Mouse (Mus musculus) c-Kit-positive CD71-negative TER-119-negative erythroid progenitor cells, embryonic 14.5 days (primary cell): ENCODE data around the gene Dao.

Experiments
- DNase-seq: peaks from one replicate; pipeline ENCODE4 v3.0.0-alpha.2; 2013; ENCODE audit warnings: low read depth

The Dao gene

DNA sequence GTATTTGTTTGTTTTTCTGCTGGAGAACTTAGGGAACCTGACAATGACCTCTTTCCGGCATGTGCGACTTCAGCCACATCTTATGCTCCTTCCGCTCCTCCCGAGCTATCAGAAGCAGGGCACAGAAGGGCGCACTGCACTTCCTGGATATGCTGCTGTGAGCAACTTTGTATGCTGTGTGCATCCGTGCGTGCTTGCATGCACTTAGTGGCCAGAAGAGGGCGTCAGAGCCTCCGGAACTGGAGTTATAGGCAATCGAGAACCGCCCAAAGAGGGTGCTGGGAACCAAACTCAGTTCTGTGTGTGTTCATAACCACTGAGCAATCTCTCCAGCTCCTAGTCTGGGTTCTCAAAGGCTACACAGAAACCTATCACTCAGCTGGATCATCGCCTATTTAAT is 27.1 kb downstream of the Dao start:
- no peak for DNase-seq

- no peak for DNase-seq
Measured at GRCm38 (mm10) chr5:114032161-114032763, 28.8 kb downstream of the Dao start.

- DNase-seq: no peak
Measured at GRCm38 (mm10) chr5:114034393-114034792, 30.9 kb downstream of the Dao start.

- DNase-seq: no peak
Measured at GRCm38 (mm10) chr5:114035111-114035510, 31.6 kb downstream of the Dao start.

- no peak for DNase-seq
Measured at GRCm38 (mm10) chr5:114040508-114040907, 37.0 kb downstream of the Dao start.

- DNase-seq: no peak
Measured at GRCm38 (mm10) chr5:114040911-114041310, 37.4 kb downstream of the Dao start.

- peak; percentile 32 for DNase-seq
Measured at GRCm38 (mm10) chr5:114041327-114041930, 37.9 kb downstream of the Dao start.

DNA sequence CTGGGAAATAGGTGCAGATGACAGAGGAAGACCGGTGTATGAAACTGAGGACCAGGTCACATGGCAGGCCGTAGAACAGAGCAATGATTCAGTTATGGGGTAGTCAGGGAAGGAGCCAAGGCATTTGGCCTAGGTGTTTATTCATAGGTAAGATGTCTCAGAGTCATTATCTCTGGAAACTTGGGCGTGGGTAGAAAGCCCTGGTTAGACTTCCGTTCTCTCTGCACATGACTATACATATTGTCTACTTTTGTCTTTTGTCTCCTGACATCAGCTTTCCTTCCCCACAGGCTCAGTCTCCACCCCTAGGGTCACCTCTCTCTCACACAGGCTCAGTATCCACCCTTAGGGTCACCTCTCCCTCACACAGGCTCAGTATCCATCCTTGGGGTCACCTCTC is 40.3 kb downstream of the Dao start:
- no peak for DNase-seq

DNA sequence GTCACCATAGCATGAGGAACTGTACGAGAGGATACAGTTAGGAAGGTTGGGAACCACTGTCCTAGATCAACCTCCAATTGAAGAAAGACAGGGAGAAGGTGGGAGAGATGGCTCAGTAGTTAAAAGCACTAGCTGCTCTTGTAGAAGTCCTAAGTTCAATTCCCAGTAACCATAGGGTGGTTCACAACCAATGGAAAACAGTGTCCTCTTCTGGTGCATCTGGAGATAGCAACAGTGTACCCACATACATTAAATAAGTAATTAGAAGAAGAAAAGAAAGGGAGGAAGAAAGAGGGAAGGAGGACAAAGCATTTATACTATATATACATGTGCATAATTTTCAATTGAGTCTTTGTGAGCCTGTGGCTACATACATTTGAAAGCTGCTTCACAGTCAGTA is 41.6 kb downstream of the Dao start:
- DNase-seq: peak; percentile 29

GRCm38 (mm10) chr5:114046151-114046550 is 42.6 kb downstream of the Dao start:
- no peak for DNase-seq

GRCm38 (mm10) chr5:114046604-114047003 is 43.1 kb downstream of the Dao start:
- no peak for DNase-seq

- DNase-seq: peak; percentile 6
Measured at GRCm38 (mm10) chr5:114047182-114047581, 43.7 kb downstream of the Dao start.

- DNase-seq: no peak
Measured at GRCm38 (mm10) chr5:114048731-114049308, 45.3 kb downstream of the Dao start.

DNA sequence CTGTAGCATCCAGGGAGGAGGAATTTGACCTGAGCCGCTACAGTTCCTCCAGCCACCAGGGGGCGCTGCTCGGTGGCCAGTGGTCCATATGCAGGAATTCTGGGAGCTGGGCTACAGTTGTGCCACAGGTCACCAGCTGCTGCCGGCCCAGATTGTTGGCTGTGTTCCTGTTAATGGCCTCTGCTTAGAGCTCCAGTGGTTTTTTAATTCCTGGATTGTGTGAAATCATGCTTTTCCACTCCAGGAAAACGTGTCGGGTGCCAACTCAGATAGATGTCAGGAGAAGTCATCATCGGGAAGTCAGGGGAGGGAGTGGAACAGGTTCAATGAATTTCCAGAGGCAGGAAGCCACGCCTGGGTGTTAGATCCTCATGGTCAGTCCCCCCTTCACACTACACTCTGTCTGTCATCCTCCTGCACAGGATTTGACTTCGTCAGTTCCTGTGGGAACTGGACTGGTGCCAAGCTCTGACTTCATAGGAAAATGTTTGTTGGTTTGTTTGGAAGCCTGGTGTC is 48.8 kb downstream of the Dao start:
- DNase-seq: peak; percentile 31

DNA sequence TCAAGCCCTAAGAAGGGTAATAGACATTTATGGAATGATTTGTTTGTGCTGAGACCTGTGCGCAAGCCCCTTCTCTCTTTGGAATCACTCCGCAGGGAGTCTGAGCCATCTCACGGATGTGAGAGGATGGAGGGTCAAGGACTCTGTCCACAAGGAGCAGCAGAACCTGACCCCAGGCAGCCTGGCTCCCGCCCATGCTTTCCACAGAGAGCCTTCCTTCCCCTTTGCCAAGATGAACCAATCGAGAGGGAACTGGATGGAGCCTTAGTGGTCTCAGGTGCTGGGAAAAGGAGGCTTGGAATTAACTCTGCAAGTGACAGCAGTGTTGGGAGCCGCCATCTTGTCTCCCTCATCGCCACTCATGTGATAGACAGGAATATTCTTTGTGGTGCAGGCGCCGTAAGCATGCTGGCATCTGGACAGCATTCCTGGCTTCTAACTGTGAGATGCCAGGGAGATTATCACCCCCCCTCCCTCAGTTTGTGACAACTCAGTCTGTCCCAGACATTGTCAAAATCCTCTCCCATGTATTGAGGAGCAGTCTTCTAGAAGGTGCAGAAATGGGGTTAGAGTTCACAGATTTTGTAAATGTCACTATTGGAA is 53.7 kb downstream of the Dao start:
- DNase-seq: no peak

GRCm38 (mm10) chr5:114061675-114062074 is 58.2 kb downstream of the Dao start:
- DNase-seq: no peak

DNA sequence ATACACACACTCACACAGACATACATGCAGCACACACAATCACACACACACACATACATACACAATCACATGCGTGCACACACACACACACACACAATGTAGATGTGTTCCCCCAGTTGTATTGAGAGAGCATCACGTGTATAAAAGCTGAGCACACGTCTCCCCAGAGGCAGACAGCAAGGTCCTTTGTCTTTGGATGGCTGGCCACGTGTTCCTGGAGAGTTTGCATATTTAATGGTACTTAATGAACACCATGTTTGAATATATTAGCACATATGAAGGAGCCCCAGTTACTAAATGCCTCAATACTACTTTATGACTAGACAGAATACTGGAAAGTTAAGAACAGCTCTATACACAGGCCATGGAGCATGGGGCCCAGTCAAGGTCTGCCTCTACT is 60.5 kb downstream of the Dao start:
- DNase-seq: no peak

- DNase-seq: no peak
Measured at GRCm38 (mm10) chr5:114065161-114065560, 61.7 kb downstream of the Dao start, which contains the start of gene Usp30. Usp30 (plus strand) TSS chr5:114065461.

DNA sequence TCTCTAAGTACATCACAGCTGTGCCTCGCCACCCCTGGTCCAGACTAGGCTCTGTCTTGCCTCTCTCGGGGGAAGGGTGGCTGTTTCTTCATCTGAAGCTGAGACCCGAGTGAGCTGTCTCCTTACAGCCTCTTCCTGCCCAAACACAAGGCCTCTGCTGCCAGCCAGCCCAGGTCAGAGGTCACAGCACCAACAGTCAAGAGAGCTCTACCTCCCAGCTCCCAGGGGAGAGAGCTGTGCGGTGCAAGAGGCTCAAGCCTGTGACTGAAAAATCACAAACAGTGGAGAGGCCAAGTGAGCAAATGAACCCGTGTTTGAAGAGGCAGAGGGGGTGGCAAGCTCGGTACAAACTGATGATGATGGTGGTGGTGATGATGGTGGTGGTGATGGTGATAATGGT is 63.1 kb downstream of the Dao start:
- DNase-seq: no peak

DNA sequence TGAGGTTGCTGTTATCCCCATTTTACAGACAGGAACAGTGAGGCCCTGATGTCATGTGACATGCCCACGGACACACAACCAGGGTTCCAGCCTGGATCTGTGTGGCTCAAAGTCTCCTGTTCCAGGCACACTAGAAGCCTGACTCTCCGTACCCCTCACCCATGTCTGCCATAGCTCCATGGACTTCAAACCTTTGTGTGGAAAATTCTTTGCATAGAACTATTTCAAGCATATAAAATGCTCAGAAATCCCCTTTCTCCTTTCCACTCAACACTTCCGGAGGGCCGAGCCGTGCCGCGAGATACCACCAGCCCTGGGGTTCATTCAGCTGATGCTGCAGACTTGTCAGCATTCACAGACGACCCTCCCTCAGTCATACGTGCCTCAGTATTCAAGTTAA is 64.0 kb downstream of the Dao start:
- DNase-seq: no peak

DNA sequence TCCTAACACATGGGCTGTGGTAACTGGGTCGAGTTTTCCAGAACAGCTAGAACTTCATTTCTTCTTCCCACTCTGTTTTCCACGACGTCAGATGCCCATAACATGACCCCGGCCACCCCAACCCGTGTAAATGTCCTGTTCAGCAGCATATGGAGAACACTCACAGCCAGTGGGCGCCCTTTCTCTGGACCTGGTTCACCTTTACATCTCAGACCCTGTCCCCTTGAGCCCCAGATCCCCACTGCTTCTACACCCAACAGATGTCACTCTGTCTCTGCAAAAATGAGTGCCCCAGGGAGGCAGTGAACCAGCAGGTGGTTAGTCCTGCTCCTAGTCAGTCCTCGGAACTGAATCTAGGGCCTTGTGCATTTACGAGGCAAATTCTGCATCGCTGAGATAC is 64.5 kb downstream of the Dao start:
- no peak for DNase-seq

- no peak for DNase-seq
Measured at GRCm38 (mm10) chr5:114070858-114071257, 67.4 kb downstream of the Dao start.

DNA sequence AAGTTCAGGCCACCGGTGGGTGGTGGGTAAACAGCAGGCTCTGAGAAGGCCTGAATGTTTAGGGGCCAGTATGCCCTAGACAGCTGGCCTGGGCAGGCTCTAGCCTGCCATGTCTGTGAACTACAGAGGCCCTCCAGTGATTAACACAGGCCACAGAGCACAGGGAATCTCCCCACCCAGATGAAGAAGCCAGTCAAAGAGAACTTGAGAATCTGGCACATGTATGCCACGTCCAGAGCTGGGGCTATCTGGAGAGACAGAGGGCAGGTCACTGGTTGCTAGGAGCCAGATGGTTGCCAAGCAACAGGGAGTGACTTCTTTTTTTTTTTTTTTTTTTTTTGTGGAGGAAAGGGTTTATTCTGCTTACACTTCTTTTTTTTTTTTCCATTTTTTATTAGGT is 68.8 kb downstream of the Dao start:
- DNase-seq: no peak
